Mouse (Mus musculus) frontal cortex, postnatal 10 days (tissue): ENCODE data around the gene Atxn7l3.

ENCODE experiments used
- DNase-seq, 2 experiments: peaks; one replicate each; pipeline ENCODE4 v3.0.0; 2022; ENCODE audit warnings: low spot score in 2 of 2, mixed read lengths in 1 of 2

The Atxn7l3 gene

DNA sequence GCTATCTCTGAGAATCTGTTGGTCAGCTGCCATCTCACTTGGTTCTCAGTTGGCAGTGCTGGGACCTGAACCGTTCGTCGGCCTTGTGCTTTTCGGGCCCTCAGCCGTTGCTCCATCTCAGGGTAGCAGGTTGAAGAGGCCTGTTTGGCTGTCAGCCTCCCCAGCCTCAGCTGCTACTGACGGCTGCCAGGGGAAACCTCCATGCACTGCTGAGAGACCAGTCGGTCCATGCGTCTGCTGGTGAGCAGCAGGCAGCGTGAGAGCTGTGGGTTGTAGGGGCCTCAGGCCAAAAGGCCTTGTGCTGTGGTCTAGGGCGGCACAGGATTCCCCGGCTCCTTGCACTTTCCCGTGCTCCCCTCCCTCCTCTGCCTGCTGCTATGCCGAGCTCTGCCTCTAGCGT lies 30.6 kb downstream of the Atxn7l3 start:
- no peak for DNase-seq

DNA sequence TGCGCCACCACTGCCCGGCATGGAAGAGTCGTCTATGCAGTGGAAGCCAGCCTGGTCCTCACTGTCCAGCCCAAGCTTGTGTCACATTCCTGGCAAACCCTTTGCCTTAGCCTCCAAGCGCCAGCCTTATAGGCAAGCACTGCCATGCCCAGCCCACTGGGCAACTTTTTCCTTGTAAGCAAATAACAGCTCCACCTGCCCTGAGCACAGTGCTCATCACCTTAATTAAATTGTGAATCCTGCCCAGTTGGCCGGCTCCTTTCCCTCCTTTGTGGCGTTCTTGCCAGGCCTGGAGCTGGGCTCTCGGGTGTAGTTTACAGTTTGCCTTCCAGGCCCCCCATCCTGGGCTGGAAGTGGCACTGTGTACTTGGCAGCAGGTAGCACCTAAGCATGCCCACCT lies 33.2 kb downstream of the Atxn7l3 start:
- DNase-seq: no peak

DNA sequence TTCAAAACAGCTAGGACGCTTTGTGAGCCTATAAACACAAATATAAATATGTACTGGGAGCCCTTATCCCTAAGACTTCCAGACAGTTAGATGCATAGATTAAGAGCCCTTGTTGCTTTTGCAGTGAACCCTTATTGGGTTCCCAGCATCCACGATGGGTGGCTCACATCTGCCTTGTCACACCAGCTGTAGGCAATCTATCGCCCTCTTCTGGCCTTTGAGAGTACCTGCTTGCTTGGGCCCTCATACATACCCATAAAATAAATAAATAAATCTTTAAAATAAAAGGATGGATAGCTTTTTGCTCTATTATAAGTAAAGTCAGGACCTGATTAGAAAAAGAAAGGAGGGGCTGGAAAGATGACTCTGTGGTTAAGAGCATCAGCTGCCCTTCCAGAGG lies 37.9 kb downstream of the Atxn7l3 start:
- DNase-seq: no peak

DNA sequence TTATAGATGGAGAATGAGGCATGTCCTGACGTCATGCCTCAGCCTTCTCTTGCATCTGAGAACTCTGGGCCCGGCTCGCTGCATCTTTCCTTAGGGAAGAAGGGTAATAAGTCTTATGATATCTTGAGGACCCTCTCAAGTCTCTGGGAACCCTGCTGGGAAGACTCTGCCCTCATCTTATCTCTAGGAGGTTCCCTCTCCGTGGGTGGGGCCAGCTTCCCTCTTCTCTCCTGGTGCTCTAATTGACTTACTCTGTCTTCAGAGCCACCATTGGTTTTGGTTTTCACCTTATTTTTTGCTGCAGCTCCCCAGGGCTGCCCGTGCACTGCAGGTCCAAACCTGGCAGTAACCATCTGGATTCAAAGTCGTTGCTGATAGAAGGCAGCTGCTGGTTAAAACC lies 38.3 kb downstream of the Atxn7l3 start:
- no peak for DNase-seq

DNA sequence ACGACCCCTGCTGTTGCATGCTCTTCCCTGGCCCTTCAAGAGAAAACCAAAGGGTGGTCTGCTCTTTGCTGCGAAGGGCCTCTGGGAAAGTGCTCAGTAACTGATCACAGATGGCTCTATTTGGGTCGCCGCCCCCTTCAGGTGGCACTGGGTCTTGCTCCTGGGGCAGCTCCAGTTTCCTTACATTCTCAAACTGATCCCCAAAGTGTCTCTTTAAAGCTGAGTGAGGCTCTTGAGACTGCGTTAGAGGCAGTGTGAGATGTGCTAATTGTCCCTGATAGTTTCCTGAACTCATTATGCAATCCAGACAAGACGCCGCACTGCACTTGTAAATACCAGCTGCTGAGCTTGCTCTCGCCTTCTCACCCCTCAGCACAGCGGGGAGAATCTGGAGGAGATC lies 38.9 kb downstream of the Atxn7l3 start:
- no peak for DNase-seq

DNA sequence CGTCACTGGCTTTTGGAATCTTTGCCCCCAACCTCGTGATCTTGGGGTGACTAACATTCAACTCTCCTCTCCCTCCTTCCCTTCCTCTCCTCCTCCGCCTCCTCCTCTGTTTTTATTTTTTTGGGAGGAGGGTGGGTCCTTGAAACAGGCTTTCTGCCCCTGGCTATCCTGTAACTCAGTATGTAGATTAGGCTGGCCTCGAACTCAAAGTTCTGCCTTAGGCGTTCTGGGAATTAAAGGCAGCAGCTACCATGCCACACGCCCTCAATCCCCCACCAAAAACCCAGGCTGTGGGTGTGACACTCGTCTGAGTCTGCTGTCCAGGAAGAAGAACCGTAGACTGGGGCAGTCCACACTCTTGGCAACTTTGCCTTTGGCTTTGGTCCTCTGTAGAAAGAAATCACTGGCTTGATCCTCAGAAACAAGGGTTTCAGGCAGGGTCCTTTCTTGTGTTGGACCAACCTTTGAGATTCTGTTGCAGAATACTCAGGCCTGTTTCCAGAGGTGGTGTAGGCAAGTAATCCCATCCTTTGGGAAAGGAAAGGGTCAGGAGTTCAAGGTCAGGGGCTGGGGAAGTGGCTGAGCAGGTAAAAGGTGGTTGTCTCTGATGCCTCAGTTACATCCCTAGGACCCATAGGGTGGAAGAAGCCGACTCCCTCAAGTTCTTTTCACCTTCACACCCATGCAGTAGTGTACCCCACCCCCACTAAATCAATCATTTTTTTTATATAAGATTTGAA lies 46.9 kb downstream of the Atxn7l3 start:
- no peak for DNase-seq

DNA sequence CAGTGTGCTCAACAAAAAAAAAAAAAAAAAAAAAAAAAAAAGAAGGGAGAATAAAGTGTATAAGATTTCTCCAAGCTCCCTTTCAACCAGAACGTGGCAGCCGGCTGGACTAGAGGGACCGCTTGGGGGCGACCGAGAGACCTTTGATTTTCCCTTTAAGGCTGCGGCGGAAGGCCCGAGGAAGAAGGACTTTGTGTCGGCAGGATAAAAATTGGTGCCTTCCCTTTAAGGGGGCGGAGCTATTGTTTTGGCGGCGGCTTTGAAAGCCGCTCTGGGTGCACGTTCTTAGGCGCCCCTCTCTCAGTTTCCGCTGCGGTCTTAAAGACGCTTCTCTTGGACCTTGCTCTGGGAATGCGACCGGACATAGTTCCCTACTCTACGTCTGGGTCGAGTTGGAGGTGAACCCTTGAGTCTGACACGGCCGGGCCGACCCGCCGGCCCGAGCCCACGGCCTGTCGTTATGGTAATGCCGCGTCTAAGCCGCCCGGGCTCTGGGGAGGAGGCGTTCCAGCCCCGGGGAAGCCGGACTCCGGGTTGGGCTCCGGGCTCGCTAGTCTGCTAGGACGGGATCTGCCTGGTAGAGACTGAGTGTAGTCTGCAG lies 47.7 kb downstream of the Atxn7l3 start, which contains the start of gene BC030867:
BC030867 (plus strand) TSS at position 253 of the 601 bp plus-strand sequence.
- peak; percentile 78 to 90 for DNase-seq

DNA sequence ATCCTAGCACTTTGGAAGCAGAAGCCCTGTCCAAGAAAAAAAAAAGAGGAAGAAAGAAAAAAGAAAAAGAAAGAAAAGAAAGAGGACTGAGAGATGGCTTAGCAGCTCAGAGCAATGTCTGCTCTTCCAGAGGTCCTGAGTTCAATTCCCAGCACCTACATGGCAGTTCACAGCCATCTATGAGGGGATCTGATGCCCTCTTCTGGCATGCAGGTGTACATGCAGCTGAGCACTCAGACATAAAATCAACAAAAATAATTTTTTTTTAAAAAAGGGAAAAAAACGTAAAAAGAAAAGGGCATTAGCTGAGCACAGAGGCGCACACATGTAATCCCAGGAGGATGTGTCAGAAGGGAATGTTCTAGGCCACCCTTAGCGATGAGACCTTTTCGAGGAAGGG lies 49.6 kb downstream of the Atxn7l3 start:
- no peak for DNase-seq

DNA sequence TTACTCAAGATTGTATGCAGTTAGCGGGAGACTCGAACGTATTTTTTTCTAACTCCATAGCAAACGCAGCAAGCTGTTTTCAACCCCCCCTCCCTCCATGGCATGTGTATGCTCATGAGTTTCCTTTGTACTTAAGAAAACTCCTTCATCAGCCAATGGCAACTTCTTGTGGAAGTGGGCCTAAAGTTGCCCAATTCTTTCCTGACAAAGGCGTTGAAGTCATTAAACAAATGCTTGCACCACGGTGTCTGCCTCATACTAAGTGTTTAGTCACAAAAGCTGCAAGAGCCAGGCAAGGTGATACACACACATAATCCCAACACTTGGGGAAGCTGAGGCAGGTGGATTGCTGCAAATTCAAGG lies 50.2 kb downstream of the Atxn7l3 start:
- no peak for DNase-seq

DNA sequence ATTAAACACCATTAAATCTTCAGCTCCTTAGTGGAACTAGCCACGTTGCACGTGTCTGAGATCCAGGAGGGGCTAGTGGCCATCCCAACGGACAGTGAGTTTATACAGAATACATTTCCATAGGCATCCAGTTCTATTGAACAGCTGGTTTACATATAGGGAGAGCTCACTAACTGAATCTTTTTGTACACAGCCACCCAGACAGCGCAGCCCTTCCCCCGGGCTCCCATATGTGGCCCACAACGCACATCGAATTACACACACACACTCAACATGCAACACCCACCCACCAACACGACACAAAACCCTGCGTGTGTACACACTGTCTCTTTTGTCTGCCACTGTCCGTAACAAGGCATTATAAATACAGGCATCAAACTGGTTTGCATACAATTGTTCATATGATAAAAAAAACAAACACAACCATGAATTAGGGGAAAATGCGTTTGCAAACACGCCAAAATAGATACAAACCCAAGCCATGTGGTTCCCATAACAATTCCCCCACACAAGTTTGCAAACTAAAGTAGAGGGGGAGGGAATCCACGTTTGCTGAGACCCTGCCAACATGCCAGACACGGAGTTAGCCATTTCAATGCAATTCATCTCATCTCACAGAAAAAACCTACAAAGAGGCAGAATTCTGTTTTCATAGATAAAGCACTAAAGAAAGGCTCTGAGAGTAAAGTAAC lies 50.7 kb downstream of the Atxn7l3 start:
- no peak for DNase-seq

DNA sequence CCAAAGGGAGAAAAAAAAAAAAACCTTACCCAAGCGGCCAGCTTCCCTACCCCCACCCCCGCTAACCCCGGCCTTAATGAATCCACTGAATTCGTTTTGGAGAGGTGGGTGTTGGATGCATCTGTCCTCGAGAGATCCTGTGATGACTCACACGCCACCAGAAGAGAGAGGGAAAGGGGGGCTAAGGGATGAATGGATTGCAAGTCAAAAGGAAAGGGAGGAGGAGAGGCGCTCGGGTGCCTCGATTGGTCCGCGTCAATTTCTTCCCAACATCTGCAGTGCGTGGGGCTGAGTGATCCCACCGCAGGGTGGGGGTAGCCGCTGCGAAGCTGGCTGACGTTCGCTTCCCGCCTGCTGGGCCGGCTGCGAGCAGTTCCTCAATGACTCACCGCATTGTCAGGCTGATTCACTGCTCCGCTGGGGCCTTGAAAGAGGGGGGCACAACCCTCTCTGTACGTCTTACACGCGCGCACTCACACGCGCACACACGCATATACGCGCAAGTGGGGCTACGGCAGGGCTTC lies 51.4 kb downstream of the Atxn7l3 start:
- peak; percentile 79 to 84 for DNase-seq

DNA sequence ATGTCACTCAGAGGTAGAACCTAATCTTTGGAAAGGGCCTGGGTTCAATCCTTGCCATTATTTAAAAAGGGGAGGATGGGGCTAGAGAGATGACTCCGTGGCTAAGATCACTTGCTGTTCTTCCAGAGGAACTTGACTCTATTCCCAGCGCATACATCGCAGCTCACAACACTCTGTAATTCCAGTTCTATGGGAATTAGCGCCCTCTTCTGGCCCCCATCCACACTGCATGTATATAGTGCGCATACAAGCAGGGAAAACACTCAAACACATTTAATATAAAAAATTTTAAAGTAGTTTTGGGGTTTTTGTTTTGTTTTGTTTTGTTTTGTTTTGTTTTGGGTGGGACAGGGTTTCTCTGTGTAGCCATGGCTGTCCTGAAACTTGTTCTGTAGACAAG lies 54.6 kb downstream of the Atxn7l3 start:
- DNase-seq: no peak

DNA sequence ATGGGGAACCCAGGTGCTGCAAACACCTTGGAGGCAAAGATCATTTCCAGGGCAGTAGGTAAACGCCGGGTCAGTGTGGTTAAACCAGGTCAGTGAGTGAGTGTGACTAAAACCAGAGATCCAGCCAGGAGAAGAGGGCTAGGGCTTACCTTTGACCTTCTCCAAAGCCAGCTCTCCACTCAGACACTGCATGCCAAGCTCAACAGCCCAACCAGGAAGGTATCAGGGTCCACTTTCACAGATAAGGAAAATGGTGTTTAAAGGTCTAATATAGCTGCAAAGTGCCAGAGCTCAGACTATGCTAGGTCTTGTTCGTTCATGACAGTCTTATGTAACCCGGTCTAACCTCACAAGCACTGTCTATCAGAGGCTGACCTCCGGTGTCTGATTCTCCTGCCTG lies 55.2 kb downstream of the Atxn7l3 start:
- no peak for DNase-seq

DNA sequence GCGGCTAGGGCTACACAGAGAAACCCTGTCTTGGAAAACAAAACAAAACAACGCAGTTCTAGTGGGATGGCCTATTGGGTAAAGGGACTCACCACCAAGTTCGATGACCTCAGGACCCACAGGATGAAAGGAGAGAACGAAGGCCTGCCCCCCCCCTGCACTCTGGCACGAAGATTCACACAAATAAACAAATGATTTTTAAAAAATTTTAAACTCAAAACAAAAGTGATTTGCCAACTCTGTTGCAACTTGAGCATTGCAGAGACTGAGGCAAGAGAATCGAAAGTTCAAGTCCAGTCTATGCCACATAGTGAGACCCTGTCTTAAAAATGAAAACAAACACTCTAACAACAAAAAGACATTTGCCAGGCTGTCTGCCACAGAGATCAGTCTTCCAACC lies 55.8 kb downstream of the Atxn7l3 start:
- DNase-seq: no peak
